Mouse (Mus musculus) gastrocnemius, postnatal 36 days (tissue): ENCODE measurements around the gene Calm4. TPM values are rescaled to one million over a fixed set of nuclear protein-coding genes. Genes with fewer than 3 reads are reported as not detected.

ENCODE experiments used
- DNase-seq, 2 experiments: peaks; one replicate each; pipeline ENCODE4 v3.0.0; 2022
- intact Hi-C: fragments of 180-260 bp; cut with DNase I; formaldehyde crosslinking; loops from one replicate; pipeline ENCODE4 v1.15.1; 2025
- total RNA-seq, 2 experiments: library from RNA; stranded (reverse); gene quantifications; 2 replicates each; pipeline ENCODE4 v1.2.3; 2021

Calm4 gene
- total RNA-seq, 2 experiments from 2014 or later: not detected

DNA sequence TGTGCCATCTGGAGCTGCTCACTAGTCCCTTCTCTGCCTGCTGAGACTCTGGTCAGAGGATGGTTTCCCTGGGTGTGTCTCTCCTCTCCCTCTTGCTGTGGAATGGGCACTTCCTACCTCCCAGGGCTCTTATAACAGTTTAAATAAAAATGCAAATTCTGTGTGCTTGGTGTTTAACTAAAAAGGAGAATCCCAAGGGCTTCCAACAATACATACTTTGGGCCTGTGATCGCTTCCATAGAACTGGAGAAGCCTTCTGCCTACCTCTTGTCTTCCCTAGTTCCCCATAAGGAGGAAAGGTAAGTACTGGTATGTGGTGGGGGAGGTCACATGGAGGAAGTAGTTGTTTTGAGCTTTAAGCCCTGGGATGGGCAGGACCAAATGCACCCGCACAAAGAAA, 17.3 kb downstream of the Calm4 start:
- DNase-seq: no peak
- intact Hi-C loops: no loop called here

DNA sequence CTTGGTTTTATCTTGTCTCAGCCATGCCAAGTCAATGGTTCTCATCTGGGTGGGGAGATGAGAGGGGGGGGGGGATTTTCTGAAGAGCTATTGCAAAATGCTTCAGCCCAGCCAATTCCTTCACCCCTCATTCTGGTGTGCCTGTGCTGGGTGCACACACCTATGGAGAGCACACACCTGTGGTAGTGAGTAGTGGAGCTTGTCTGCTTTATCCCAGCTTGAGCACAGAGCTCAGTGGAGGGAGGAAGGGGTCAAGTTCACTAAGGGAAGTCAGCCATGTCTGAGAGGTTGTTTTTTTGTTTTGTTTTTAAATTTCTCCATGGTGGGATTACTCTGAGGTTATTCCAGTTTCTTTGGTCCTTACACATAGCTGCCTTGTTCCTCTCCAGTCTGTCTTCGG, 18.7 kb downstream of the Calm4 start:
- no peak for DNase-seq
- intact Hi-C loops: no loop called here

DNA sequence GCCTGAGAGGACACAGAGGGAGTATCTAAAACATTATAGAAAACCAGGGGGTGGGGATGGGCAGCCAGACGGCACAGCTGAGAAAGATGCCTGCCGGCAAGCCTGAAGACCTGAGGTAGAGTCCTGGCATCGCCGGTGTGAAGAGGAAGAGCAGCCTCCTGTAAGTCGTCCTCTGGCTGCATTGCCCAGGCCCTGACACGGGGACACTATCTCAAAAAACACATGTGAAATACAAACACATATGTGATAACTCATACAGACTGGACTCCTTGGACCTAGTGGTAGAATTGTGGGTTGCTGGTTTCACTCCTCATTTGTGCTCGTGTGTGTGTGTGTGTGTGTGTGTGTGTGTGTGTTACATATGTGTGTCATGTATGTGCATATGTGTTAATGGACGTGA, 23.7 kb downstream of the Calm4 start:
- no peak for DNase-seq
- intact Hi-C loops: no loop called here

DNA sequence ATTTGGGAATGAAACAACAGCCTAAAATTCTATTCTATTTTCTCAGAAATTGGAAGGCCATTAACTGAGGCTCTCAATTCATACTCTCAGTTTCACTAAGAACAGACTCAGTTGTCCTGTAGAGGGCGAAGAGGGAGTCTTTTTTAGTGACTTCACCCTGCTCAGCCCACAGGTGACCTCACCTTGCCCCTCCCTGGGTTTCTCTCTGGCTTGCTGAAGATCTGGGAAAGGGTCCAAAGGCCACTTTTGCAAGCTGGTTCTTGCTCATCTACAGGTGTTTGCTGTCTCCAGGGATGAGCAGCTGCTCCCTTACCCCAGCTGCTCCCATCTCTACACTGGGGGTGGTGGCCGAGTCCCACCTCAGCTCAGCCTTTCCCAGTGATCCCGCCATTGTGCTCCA, 24.8 kb downstream of the Calm4 start:
- DNase-seq: no peak
- intact Hi-C loops: no loop called here

DNA sequence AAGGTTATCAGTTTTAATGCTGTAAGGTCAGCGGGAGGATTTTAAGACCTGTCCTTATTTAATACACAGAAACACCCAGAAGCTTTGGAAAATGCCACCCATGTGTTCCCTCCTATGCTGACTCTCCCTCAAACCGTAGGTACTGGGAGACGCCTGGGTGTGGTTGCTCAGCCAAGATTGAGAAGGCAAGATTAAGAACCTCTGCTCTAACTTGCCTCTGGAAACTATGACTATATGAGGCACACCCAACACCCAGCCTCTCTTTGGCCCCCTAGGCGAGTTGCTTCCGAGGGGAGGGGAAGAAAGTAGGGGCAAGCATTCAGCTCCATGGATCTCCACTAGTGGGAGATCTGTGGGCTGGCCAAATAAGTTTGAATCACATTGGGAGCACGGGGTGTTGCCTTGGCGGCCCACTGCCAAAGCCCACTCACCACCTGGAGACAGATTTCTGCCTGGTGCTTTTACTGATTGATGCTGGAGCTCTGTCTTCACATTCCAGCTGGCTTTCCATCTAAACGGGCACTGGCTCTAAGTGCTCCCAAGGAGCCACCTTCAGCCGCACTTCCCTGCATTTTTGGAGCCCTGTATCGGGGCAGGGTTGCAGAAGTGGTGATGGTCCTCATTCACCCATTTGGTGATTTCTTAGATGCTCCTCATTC, 25.5 kb downstream of the Calm4 start:
- intact Hi-C loops: no loop called here
- no peak for DNase-seq

DNA sequence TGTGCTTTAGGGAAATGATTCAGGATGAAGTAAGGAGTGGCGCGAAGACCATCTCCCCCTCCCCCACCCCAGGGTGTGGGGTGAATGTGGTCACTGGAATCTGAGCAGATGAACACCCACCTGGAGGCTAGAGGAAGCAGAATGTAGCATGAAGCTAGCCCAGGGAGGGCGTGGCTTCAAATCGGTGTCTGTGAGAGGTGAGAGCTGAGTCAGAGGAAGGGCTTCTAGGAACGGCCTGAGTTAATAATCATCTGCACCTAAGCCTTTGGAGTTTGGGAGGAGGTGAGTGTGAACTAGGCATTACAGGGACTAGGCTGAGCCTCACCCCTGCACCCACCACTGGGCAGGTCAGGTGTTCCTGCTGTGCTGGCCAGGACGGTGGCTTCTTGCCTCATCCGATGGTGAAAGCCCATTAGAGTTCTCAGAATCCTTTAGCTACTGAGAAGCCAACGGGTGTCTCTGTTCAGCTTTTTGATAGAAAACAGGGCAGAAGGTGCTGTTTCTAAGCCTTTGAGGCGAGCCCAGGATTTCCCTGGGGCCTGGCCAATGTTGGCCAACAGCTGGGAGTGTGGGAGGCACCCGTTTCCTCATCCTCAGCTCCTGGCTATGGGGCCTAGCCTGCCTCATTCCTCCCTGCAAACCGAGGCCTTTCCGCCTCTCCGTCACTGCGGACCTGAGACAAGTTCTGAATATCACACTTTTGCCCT, 28.2 kb downstream of the Calm4 start:
- intact Hi-C loops: no loop called here
- DNase-seq: no peak

DNA sequence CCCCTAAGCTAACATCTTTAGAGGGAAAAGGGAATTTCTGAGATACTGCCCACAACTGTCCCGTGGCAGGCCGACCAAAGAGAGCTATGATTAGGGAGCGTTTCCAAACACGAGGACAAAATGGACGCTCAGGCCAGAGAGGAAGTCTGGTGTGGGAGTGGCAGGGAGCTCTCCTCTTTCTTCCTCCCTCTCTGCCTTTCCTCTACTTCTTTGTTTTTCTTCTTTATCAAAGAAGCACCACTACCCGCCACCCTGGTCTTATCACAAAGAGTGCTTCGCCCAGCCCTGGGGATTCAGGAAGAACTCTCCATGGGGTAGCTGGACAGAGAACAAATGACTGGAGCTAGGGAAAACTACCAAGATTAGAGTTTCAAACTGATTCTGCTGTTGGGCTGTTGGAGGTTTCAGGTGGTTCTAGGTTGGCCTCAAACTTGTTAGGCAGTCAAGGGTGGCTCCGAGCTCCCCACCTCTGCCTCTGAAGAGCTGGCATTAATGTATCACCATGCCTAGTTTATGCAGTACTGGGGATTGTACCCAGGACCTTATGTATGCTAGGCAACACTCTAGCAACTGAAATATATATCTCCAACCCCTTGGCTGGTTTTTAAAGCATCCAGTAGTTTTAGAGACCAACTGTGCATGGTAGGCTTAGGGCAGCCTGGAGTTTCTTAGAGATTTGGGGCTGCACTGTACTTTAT, 28.9 kb downstream of the Calm4 start:
- no peak for DNase-seq
- intact Hi-C loops: no loop called here

DNA sequence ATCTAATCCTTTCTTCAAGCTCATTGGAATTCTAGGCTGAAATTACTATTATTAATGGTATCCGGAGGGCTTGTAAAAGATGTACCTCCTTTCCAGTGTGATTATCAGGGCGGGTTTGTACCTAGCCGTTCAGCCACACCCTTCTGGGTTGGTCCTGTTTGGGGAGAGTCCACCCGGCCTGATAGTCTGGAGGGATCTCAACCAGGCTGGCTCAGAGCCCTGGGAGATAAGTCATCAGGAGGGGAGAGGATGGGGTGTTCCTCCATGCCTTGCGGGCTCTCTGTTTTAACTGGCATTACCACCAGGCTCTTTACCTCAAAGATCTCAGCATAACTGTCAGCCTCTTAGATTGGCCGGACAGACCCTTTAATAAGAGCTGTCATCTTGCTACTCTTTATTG, 29.6 kb downstream of the Calm4 start:
- intact Hi-C loops: no loop called here
- DNase-seq: no peak

DNA sequence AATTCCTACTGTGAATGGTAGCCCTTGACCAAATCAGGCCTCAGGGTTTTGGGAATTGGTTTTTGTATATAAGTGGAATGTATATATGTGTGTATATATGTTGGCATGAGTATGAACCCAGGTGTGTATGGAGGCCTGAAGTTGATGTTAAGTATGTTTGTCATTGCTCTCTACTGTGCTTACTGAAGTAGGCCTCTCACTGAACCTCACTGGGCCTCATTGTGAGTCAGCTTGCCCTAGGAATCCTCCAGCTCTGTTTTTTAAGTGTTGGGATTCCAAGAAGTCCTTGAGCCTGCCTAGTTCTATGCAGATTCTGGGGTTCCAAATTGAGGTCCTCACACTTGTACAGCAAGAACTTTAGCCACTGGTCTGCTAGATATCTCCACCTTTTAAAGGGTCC, 32.3 kb downstream of the Calm4 start:
- DNase-seq: no peak
- intact Hi-C loops: no loop called here

DNA sequence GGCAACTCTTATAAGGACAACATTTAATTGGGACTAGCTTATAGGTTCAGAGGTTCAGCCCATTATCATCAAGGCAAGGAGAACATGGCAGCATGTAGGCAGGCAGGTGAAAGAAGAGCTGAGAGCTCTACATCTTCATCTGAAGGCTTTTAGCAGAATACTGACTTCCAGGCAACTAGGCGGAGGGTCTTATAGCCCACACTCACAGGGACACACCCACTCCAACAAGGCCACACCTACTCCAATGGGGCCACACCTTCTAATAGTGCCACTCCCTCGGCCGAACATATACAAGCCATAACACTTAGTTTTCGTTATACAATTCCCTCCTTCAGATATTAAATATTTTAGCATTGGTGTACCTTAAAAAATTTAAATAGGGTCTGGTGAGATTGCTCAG, 35.3 kb downstream of the Calm4 start:
- intact Hi-C loops: no loop called here
- no peak for DNase-seq

DNA sequence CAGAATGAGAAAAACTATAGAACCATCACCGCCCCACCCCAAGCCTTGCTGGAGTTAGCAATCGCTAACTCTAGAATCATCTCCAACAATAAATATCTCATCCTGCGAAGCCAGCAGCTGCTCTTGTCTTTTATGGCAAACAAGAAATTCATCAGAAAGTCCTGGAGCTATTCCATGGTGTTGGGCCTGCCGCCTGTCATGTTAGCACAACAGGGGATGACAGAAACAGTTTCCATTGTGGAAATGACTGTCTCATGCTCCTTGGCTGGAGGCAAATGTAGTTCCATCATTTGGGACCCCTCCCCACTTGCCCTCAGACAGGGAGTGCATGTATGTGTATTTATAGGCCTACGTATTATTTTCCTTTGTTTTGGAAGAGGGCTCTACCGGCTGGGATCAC, 38.9 kb downstream of the Calm4 start:
- intact Hi-C loops: no loop called here

DNA sequence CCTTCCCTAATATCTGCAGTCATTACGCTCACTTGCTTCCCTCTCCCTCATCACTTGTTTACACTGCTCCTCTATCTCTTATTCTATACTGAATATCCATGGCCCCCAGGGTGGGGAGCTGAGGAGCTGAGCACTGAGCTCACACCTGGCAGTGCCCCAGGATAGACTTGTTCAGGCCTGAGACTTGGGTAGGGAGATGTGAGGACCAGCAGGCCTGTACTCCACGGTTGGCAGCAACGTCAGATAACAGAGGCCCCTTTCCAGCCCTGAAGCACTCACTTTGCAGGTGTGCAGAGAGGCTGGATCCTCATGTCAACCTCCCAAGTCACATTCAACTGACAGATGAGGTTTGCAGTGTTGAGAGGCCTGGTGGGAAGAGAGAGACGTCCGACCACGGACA, 39.6 kb downstream of the Calm4 start:
- DNase-seq: no peak
- intact Hi-C loops: no loop called here

More for the DNA sequence above, 38.9 kb downstream of the Calm4 start:
- DNase-seq: no peak

DNA sequence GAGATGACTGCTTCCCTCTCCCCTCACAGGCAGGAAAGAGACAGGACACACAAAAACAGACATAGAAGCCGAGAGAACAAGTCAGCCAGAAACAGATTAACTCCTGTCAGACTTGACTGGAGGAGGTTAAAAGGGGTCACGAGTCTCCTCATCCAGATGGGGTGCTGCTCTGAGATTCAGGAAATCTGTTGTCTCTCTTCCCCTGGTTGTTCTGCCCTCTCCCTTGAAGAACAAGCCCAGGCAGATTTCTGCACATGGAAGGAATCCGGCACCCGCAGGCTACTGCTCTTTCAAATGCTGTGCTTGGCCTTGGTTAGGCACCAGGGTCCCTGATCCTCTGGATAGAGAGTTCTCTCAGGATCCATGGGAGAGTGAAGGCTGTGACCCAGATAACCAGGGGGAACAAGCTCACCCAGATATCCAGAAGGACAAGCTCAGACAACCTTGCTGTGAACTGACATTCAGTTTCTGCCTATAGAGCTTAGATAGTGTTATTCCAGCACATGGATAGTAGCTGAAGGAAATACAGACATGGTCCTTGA, 40.2 kb downstream of the Calm4 start:
- intact Hi-C loops: no loop called here
- DNase-seq: no peak

DNA sequence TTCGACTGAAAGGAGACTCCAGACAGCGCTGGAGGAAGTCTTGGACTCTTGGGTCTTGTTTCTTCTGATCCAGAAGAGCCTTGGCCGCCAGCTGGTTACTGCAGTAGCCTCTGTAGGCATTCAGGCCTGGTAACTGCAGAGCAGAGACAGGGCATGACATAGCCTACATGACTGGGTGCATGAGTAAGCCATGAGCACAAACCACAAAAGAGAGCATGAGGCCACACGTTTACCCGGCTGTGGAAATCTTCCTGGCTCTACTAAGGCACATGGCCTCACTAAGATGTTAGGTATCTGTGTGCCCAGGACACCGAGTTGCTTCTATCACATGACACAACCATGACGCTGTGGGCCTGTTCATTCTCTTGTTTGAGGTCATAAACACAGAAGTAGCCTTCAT, 49.1 kb downstream of the Calm4 start:
- intact Hi-C loops: no loop called here

More for the DNA sequence above, 49.1 kb downstream of the Calm4 start:
- DNase-seq: no peak

Other genes with a start within 250 kb of the Calm4 start
- gene Fam208b, start 226.6 kb upstream of the Calm4 start, total RNA-seq: 1 to 10 TPM; 5.5 to 7.4 TPM
- gene Asb13, start 203.7 kb upstream of the Calm4 start, total RNA-seq: 10 to 100 TPM; 11.1 to 14.2 TPM
- not detected for gene Calml3, start 33.4 kb upstream of the Calm4 start, total RNA-seq
- not detected for gene Calm5, start 16.4 kb downstream of the Calm4 start, total RNA-seq
- 10 to 100 TPM; 33.7 to 42.7 TPM for gene Net1, start 80.5 kb downstream of the Calm4 start, total RNA-seq
- gene Tubal3, start 80.5 kb downstream of the Calm4 start, total RNA-seq: not detected
- not detected for gene Ucn3, start 107.6 kb downstream of the Calm4 start, total RNA-seq
- gene Akr1c14, start 211.3 kb downstream of the Calm4 start, total RNA-seq: 1 to 10 TPM; 1.5 to 1.9 TPM